Mouse (Mus musculus): ENCODE measurements at regions not wholly inside any gene's neighbourhood (a gene's known extent, or its start where the extent isn't known, plus 50 kb on each side); places are given as distances from the start of the nearest gene placed in this dataset.

DNA sequence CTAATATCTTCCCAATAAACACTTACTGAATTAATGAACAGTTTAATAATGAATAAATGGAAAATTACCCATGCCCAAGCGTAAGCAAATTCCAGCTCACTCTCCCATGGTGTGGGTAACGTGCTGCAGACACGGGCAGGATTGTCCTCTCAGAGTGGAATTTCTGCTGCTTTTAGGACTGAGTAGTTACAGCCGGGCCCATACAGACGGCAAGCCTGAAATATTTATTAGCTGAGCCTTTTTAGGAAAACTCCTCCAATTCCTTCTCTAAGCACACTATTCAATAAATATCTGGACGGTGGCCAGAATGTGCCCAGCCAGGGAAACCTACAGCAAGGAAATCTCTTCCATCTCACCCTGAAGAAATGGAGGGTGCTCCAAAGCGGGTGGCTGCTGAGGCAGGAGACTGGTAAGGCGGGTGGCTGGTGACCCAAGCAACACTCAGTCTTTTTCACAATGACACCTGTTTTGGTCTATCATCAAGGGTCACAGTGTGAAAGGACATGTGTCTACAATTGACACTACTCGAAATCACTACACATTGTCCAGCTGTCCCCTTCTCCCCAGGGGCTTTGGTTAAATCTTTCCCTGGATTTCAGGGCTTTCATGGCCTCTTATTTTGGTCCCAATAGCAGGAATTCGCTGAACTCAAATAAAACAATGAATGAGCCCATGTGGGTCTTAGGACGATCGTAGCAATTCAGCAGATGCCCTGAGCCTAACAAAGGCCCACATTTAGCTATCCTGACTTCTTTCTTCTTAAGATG, 173.2 kb upstream of the Thbs1 start:
- TF ChIP-seq GATA1 (IDR thresholded peaks at IDR 0.05; ENCODE audit: borderline replicate concordance, low read length): no peak
- no peak for TF ChIP-seq CTCF (IDR thresholded peaks at IDR 0.05; ENCODE audit: low read depth, low read length)
- TF ChIP-seq POLR2AphosphoS5 (IDR thresholded peaks at IDR 0.05; ENCODE audit: insufficient replicate concordance, low read depth, low read length): no peak

All from G1E (cell line).